ENCODE assay signal across 8 mouse cellular contexts in genomic region chrX:140456279-140456731, GRCm38 (mm10). TPM values are rescaled to one million over a fixed set of nuclear protein-coding genes. Genes with fewer than 3 reads are reported as not detected.
DNase-seq lines count a peak whose midpoint lies in the region; ATAC-seq and TF ChIP-seq lines count a peak whose summit lies in the region.

Prps1 (plus strand) TSS chrX:140456613.

- no peaks in the 10 kb centered on the region for H3K36me3 ChIP-seq in ES-E14 (ENCODE audit: control insufficient read depth, insufficient read depth, low read length, poor library complexity, severe bottlenecking)
- no peaks in the 10 kb centered on the region for H3K36me3 ChIP-seq in forebrain, embryonic 16.5 days (ENCODE audit: control insufficient read depth, insufficient read depth)
- no peaks in the 10 kb centered on the region for H3K36me3 ChIP-seq in lung, embryonic 14.5 days (ENCODE audit: insufficient read depth)
- no peaks in the 10 kb centered on the region for H3K36me3 ChIP-seq in thymus, adult 2 months (ENCODE audit: control insufficient read depth, insufficient read depth, low read length)

- intact Hi-C loops in heart, postnatal 36 days (cut with DNase I), result no loop called here

- no peaks in the 10 kb centered on the region for H3K27me3 ChIP-seq in forebrain, embryonic 16.5 days (replicated peaks; ENCODE audit: control insufficient read depth, insufficient read depth, low read length)
- H3K27me3 ChIP-seq in lung, embryonic 14.5 days (ENCODE audit: insufficient read depth, low read length), result no peaks in the 10 kb centered on the region
- H3K27me3 ChIP-seq in thymus, adult 2 months (ENCODE audit: control insufficient read depth, insufficient read depth, low read length), result no peaks in the 10 kb centered on the region

- peak; percentile 69 for TF ChIP-seq POLR2A in olfactory bulb, adult 2 months (IDR thresholded peaks at IDR 0.05; ENCODE audit: insufficient read depth, low read depth, low read length)
- peak; percentile 72 for TF ChIP-seq POLR2A in thymus, adult 2 months (IDR thresholded peaks at IDR 0.05; ENCODE audit: control insufficient read depth, extremely low read depth, insufficient read depth, low read length, poor library complexity)

- peak; percentile 97 for ATAC-seq in forebrain, embryonic 16.5 days
- ATAC-seq in lung, embryonic 14.5 days (ENCODE audit: insufficient read depth), result peak; percentile 97

- peak within 1 kb of the TSS; percentile 54 for H3K4me2 ChIP-seq in forebrain, embryonic 16.5 days (ENCODE audit: low read length)
- H3K4me2 ChIP-seq in lung, embryonic 14.5 days, result peak within 1 kb of the TSS; percentile 63

- H3K4me3 ChIP-seq in ES-E14 (ENCODE audit: insufficient read depth in 1 of 2, low read depth in 1 of 2, low read length in 2 of 2, poor library complexity in 1 of 2, severe bottlenecking in 1 of 2), result peak within 1 kb of the TSS; percentile 79 to 89
- H3K4me3 ChIP-seq in forebrain, embryonic 16.5 days (replicated peaks; ENCODE audit: low read length), result peak within 1 kb of the TSS; percentile 57
- peak within 1 kb of the TSS; percentile 56 for H3K4me3 ChIP-seq in layer of hippocampus, adult 2 months
- H3K4me3 ChIP-seq in lung, embryonic 14.5 days (ENCODE audit: low read depth, low read length), result peak within 1 kb of the TSS; percentile 52
- peak within 1 kb of the TSS; percentile 83 for H3K4me3 ChIP-seq in olfactory bulb, adult 2 months (ENCODE audit: insufficient read depth, low read depth, low read length)
- H3K4me3 ChIP-seq in thymus, adult 2 months (ENCODE audit: control insufficient read depth, insufficient read depth, low read length), result peak within 1 kb of the TSS; percentile 90

- no peak within 1 kb of the TSS for H3K27ac ChIP-seq in ES-E14 (ENCODE audit: insufficient read depth, low read depth, low read length, poor library complexity, severe bottlenecking)
- H3K27ac ChIP-seq in forebrain, embryonic 16.5 days (ENCODE audit: low read length), result 0 out of 2 replicates have a peak within 1 kb of the TSS, but pooled peaks have one; percentile 41
- peak within 1 kb of the TSS; percentile 72 for H3K27ac ChIP-seq in layer of hippocampus, adult 2 months
- H3K27ac ChIP-seq in lung, embryonic 14.5 days (ENCODE audit: low read depth), result no peak within 1 kb of the TSS
- peak within 1 kb of the TSS; percentile 82 for H3K27ac ChIP-seq in olfactory bulb, adult 2 months (ENCODE audit: insufficient read depth, low read depth, low read length)
- no peak within 1 kb of the TSS for H3K27ac ChIP-seq in thymus, adult 2 months (ENCODE audit: control insufficient read depth, insufficient read depth, low read length)

- no peak for TF ChIP-seq CTCF in layer of hippocampus, adult 2 months (conservative IDR thresholded peaks at IDR 0.05)
- TF ChIP-seq CTCF in lung, embryonic 14.5 days (IDR thresholded peaks at IDR 0.05; ENCODE audit: low read depth), result no peak
- no peak for TF ChIP-seq CTCF in olfactory bulb, adult 2 months (IDR thresholded peaks at IDR 0.05; ENCODE audit: insufficient read depth, low read depth, low read length)
- no peak for TF ChIP-seq CTCF in thymus, adult 2 months (IDR thresholded peaks at IDR 0.05; ENCODE audit: borderline replicate concordance, control insufficient read depth, extremely low read depth, insufficient read depth, low read length, poor library complexity)

- peaks cover 0 to 2% of the 10 kb centered on the region in 2 experiments; a peak in 1 of 4 replicates for H3K4me1 ChIP-seq in ES-E14 (ENCODE audit: control insufficient read depth in 2 of 2, insufficient read depth in 2 of 2, low read length in 2 of 2, poor library complexity in 1 of 2)
- no peaks in the 10 kb centered on the region; the same call in 1 of the 2 replicates for H3K4me1 ChIP-seq in forebrain, embryonic 16.5 days (replicated peaks; ENCODE audit: control insufficient read depth, insufficient read depth, low read length)
- H3K4me1 ChIP-seq in lung, embryonic 14.5 days (ENCODE audit: insufficient read depth), result no peaks in the 10 kb centered on the region
- no peaks in the 10 kb centered on the region for H3K4me1 ChIP-seq in olfactory bulb, adult 2 months (ENCODE audit: control insufficient read depth, insufficient read depth, low read length)
- no peaks in the 10 kb centered on the region for H3K4me1 ChIP-seq in thymus, adult 2 months (replicated peaks; ENCODE audit: control insufficient read depth, insufficient read depth, low read length)

- H3K9me3 ChIP-seq in ES-E14 (ENCODE audit: control insufficient read depth, insufficient read depth, low read depth, low read length), result no peaks in the 10 kb centered on the region
- no peaks in the 10 kb centered on the region for H3K9me3 ChIP-seq in forebrain, embryonic 16.5 days (ENCODE audit: control insufficient read depth, low read length)
- H3K9me3 ChIP-seq in lung, embryonic 14.5 days (ENCODE audit: low read depth, low read length), result no peaks in the 10 kb centered on the region

- in situ Hi-C loops in ES-E14 (cut with MboI; ENCODE audit: low sequenced_read_pairs in 2 of 2, unreplicated experiment in 2 of 2), result no loop called here

- WGBS in forebrain, embryonic 16.5 days, result 19% methylated on average over 26 of the region's 26 CpGs
- 13% methylated on average over 26 of the region's 26 CpGs for WGBS in lung, embryonic 14.5 days
- WGBS in olfactory bulb, adult 2 months, result 19% methylated on average over 26 of the region's 26 CpGs
- WGBS in thymus, adult 2 months, result 4% methylated on average over 26 of the region's 26 CpGs

- DNase-seq in ES-E14 (ENCODE audit: low read depth, low spot score), result peak; percentile 82
- DNase-seq in cerebellum, adult 11-12 months, result peak; percentile 79
- peak; percentile 80 to 84 for DNase-seq in heart, postnatal 36 days
- DNase-seq in layer of hippocampus, adult 2 months (ENCODE audit: low spot score in 2 of 2), result peak; percentile 79 to 81
- DNase-seq in lung, embryonic 14.5 days, result peak; percentile 95
- peak; percentile 87 for DNase-seq in thymus, adult 2 months

- H3K9ac ChIP-seq in ES-E14 (ENCODE audit: insufficient read depth, low read depth, low read length, poor library complexity, severe bottlenecking), result peak within 1 kb of the TSS; percentile 87
- peak within 1 kb of the TSS; percentile 63 for H3K9ac ChIP-seq in forebrain, embryonic 16.5 days (replicated peaks; ENCODE audit: low read depth, low read length)
- H3K9ac ChIP-seq in lung, embryonic 14.5 days, result peak within 1 kb of the TSS; percentile 52

TF ChIP-seq in ES-E14, 5 proteins besides CTCF, POLR2A, EP300 and RAD21:
- TF ChIP-seq ZC3H11A (IDR thresholded peaks at IDR 0.05; ENCODE audit: borderline replicate concordance, low read depth, low read length), result no peak
- no peak for TF ChIP-seq MAFK (IDR thresholded peaks at IDR 0.05; ENCODE audit: insufficient read depth, low read depth, low read length)
- TF ChIP-seq CHD2 (IDR thresholded peaks at IDR 0.05; ENCODE audit: low read depth, low read length), result no peak
- TF ChIP-seq HCFC1 (IDR thresholded peaks at IDR 0.05; ENCODE audit: borderline replicate concordance, insufficient read depth, low read length), result no peak
- TF ChIP-seq ZNF384 (IDR thresholded peaks at IDR 0.05; ENCODE audit: low read depth, low read length), result no peak
TF ChIP-seq in ES-E14: peak in this region for 0.

RNA-seq across cellular contexts. Expression of gene Prps1, which starts in this region (rescaled TPM):
- total RNA-seq in ES-E14 (2012; rRNA removed), result 66.2 and 67.2 TPM in 2 replicates
- polyA plus RNA-seq in forebrain, embryonic 16.5 days (2015; fragmentation: Nextera tagmentation; extraction: Ambion mirVana), result 72.2 and 80.1 TPM in 2 replicates
- 10 to 100 TPM; 27.4 to 30.5 TPM for total RNA-seq in heart, postnatal 36 days (2021)
- total RNA-seq in layer of hippocampus, adult 2 months (2021), result 10 to 100 TPM; 64.0 to 85.7 TPM
- 48.7 and 49.6 TPM in 2 replicates for polyA plus RNA-seq in lung, embryonic 14.5 days (2014; fragmentation: Nextera tagmentation; extraction: Ambion mirVana)
- not detected in 2 replicates for polyA plus RNA-seq in olfactory bulb, adult 2 months (2012; ENCODE audit: insufficient read depth, insufficient read length, low replicate concordance, missing spikeins)
- polyA plus RNA-seq in thymus, adult 2 months (2012; rRNA removed), result 20.8 and 21.2 TPM in 2 replicates

Comparison
In these comparisons a context has a peak if more than half of its experiments do, and no peak if none do; other contexts are left out.
1. H3K27ac ChIP-seq: peak in forebrain, embryonic 16.5 days (single experiment), layer of hippocampus, adult 2 months (single experiment) and olfactory bulb, adult 2 months (single experiment); none in ES-E14 (single experiment), lung, embryonic 14.5 days (single experiment) and thymus, adult 2 months (single experiment).
2. Peak in every context shown above with its lines, with median percentiles within 50 percentile points of each other: DNase-seq, H3K4me3 ChIP-seq and H3K9ac ChIP-seq.